In the genomic region with DNA sequence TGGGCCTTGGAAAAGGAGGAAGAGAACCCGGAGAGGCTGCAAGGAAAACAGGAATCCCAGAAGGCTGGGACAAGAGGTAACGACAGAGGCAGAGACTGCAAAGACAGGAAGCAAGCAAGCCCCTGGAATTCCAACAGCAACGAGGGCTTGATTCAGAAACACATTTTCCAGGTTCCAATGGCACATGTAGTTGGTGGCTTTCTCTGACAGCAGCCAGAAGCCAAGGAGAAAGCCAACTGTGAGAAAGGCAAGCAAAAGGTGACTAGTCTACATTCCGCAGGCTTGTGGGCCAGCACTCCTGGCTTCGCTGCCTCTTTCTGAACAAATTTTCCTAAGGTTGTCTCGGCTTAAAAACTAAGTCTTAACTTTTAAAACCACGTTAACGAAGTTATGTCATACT, we compare ENCODE assay signal across 8 mouse cellular contexts. TPM values are rescaled to one million over a fixed set of nuclear protein-coding genes. Genes with fewer than 3 reads are reported as not detected.
DNase-seq lines count a peak whose midpoint lies in the region; ATAC-seq and TF ChIP-seq lines count a peak whose summit lies in the region.

No protein-coding gene starts in this region.

- H3K27ac ChIP-seq in gastrocnemius, adult 2 months, result peak overlapping the region; percentile 86
- no peak overlapping the region for H3K27ac ChIP-seq in CH12.LX (ENCODE audit: insufficient read depth, low read depth)
- peak overlapping the region; percentile 55; the same call in 1 of the 2 replicates for H3K27ac ChIP-seq in embryonic facial prominence, embryonic 15.5 days (replicated peaks)
- peak overlapping the region; percentile 2; the same call in 1 of the 2 replicates for H3K27ac ChIP-seq in intestine, embryonic 14.5 days (ENCODE audit: low read depth)
- H3K27ac ChIP-seq in midbrain, embryonic 16.5 days (ENCODE audit: low read length), result no peak overlapping the region

- H3K9ac ChIP-seq in CH12.LX (ENCODE audit: insufficient read depth, low read depth), result peak overlapping the region; percentile 73
- peak overlapping the region; percentile 31 for H3K9ac ChIP-seq in embryonic facial prominence, embryonic 15.5 days
- peak overlapping the region; percentile 63 for H3K9ac ChIP-seq in intestine, embryonic 14.5 days (ENCODE audit: low read length)
- peak overlapping the region; percentile 59 for H3K9ac ChIP-seq in midbrain, embryonic 16.5 days (ENCODE audit: low read depth, low read length)

- H3K9me3 ChIP-seq in CH12.LX (replicated peaks; ENCODE audit: low read length), result no peaks in the 10 kb centered on the region
- no peaks in the 10 kb centered on the region for H3K9me3 ChIP-seq in embryonic facial prominence, embryonic 15.5 days (replicated peaks)
- no peaks in the 10 kb centered on the region for H3K9me3 ChIP-seq in intestine, embryonic 14.5 days (ENCODE audit: control insufficient read depth, low read length)
- no peaks in the 10 kb centered on the region for H3K9me3 ChIP-seq in midbrain, embryonic 16.5 days (replicated peaks; ENCODE audit: control insufficient read depth, low read length, poor library complexity, severe bottlenecking)

- TF ChIP-seq CTCF in gastrocnemius, adult 2 months (IDR thresholded peaks at IDR 0.05), result no peak
- no peak for TF ChIP-seq CTCF in CH12.LX (conservative IDR thresholded peaks at IDR 0.05 in 1 of 2, IDR thresholded peaks at IDR 0.05 in 1 of 2; ENCODE audit: low read depth in 2 of 2, low read length in 2 of 2)

- in situ Hi-C loops in CH12.LX (cut with MboI; ENCODE audit: low pct_ligation_motif_present, low pct_unique_long_range_greater_than_20kb, low sequenced_read_pairs), result no loop called here

- no peaks in the 10 kb centered on the region for H3K27me3 ChIP-seq in CH12.LX (replicated peaks)
- H3K27me3 ChIP-seq in embryonic facial prominence, embryonic 15.5 days, result no peaks in the 10 kb centered on the region
- no peaks in the 10 kb centered on the region for H3K27me3 ChIP-seq in intestine, embryonic 14.5 days (replicated peaks; ENCODE audit: control insufficient read depth, insufficient read depth, low read length)
- no peaks in the 10 kb centered on the region for H3K27me3 ChIP-seq in midbrain, embryonic 16.5 days (ENCODE audit: control insufficient read depth, insufficient read depth, low read depth, low read length)

- peak overlapping the region; percentile 74 for H3K4me2 ChIP-seq in CH12.LX (ENCODE audit: insufficient read depth, low read depth, poor library complexity, severe bottlenecking)
- peak overlapping the region; percentile 59 for H3K4me2 ChIP-seq in embryonic facial prominence, embryonic 15.5 days (replicated peaks)
- H3K4me2 ChIP-seq in intestine, embryonic 14.5 days (ENCODE audit: low read length), result peak overlapping the region; percentile 94
- peak overlapping the region; percentile 68 for H3K4me2 ChIP-seq in midbrain, embryonic 16.5 days (ENCODE audit: low read length)

- peaks cover 0 to 37% of the 10 kb centered on the region in 2 experiments; a peak in 2 of 4 replicates for H3K4me1 ChIP-seq in CH12.LX (ENCODE audit: control insufficient read depth in 1 of 2, insufficient read depth in 2 of 2)
- H3K4me1 ChIP-seq in embryonic facial prominence, embryonic 15.5 days, result peaks cover 10% of the 10 kb centered on the region
- H3K4me1 ChIP-seq in intestine, embryonic 14.5 days (replicated peaks; ENCODE audit: control insufficient read depth, insufficient read depth, low read length), result peaks cover 6% of the 10 kb centered on the region; the same call in 1 of the 2 replicates
- H3K4me1 ChIP-seq in midbrain, embryonic 16.5 days (ENCODE audit: control insufficient read depth, insufficient read depth, low read length), result peaks cover 14% of the 10 kb centered on the region

- dilution Hi-C loops in CH12.LX (cut with MboI; ENCODE audit: extremely low pct_ligation_motif_present, extremely low pct_unique_long_range_greater_than_20kb, low sequenced_read_pairs), result no loop called here

- TF ChIP-seq POLR2A in CH12.LX (IDR thresholded peaks at IDR 0.05; ENCODE audit: low read depth, low read length), result no peak

- intact Hi-C loops in gastrocnemius, adult 2 months (cut with DNase I), result loop anchor here (10.0 kb wide), 1 partner anchor 146 kb away; a partner anchor contains a TSS
- intact Hi-C loops in gastrocnemius, postnatal 14 days (cut with DNase I; ENCODE audit: low total_unique reads), result no loop called here

- ATAC-seq in embryonic facial prominence, embryonic 15.5 days (ENCODE audit: insufficient number of reproducible peaks, low FRiP score, low TSS enrichment, low read depth), result no peak
- no peak for ATAC-seq in intestine, embryonic 14.5 days (replicated peaks; ENCODE audit: low FRiP score, low TSS enrichment, low read depth)
- no peak for ATAC-seq in midbrain, embryonic 16.5 days

- no peak for TF ChIP-seq EP300 in CH12.LX (IDR thresholded peaks at IDR 0.05; ENCODE audit: low read length)

- no peak for TF ChIP-seq RAD21 in CH12.LX (IDR thresholded peaks at IDR 0.05; ENCODE audit: low read depth, low read length)

- DNase-seq in gastrocnemius, adult 2 months, result no peak
- no peak for DNase-seq in gastrocnemius, postnatal 14 days
- no peak for DNase-seq in CH12.LX (ENCODE audit: extremely low read depth)
- DNase-seq in intestine, embryonic 14.5 days (ENCODE audit: low spot score), result peak; percentile 58
- no peak for DNase-seq in gastrocnemius, postnatal 10 days
- no peak for DNase-seq in layer of hippocampus, postnatal 25 days (ENCODE audit: extremely low spot score in 1 of 2, low spot score in 1 of 2)

- 8% methylated on average over 8 of the region's 8 CpGs for WGBS in embryonic facial prominence, embryonic 15.5 days
- 8% methylated on average over 8 of the region's 8 CpGs for WGBS in intestine, embryonic 14.5 days
- 6% methylated on average over 8 of the region's 8 CpGs for WGBS in midbrain, embryonic 16.5 days

- peaks cover 8% of the 10 kb centered on the region for H3K79me2 ChIP-seq in CH12.LX (replicated peaks; ENCODE audit: control insufficient read depth, extremely low read depth, insufficient read depth, poor library complexity, severe bottlenecking)

- H3K36me3 ChIP-seq in CH12.LX (replicated peaks in 1 of 2; ENCODE audit: control insufficient read depth in 1 of 2, insufficient read depth in 1 of 2, low read length in 1 of 2), result peaks cover 5 to 49% of the 10 kb centered on the region in 2 experiments
- H3K36me3 ChIP-seq in embryonic facial prominence, embryonic 15.5 days, result peaks cover 11% of the 10 kb centered on the region
- peaks cover 14% of the 10 kb centered on the region for H3K36me3 ChIP-seq in intestine, embryonic 14.5 days (ENCODE audit: control insufficient read depth, insufficient read depth, low read length)
- H3K36me3 ChIP-seq in midbrain, embryonic 16.5 days (ENCODE audit: control insufficient read depth, insufficient read depth, low read length), result no peaks in the 10 kb centered on the region

- H3K4me3 ChIP-seq in gastrocnemius, adult 2 months, result peak overlapping the region; percentile 78
- H3K4me3 ChIP-seq in CH12.LX (replicated peaks in 1 of 3; ENCODE audit: low read depth in 2 of 3, low read length in 2 of 3, poor library complexity in 1 of 3), result peak overlapping the region; percentile 61 to 95 (median 70)
- peak overlapping the region; percentile 56 for H3K4me3 ChIP-seq in embryonic facial prominence, embryonic 15.5 days (replicated peaks)
- peak overlapping the region; percentile 68 for H3K4me3 ChIP-seq in intestine, embryonic 14.5 days (ENCODE audit: low read depth, low read length)
- peak overlapping the region; percentile 50 for H3K4me3 ChIP-seq in midbrain, embryonic 16.5 days (ENCODE audit: low read depth, low read length)

TF ChIP-seq in CH12.LX, 34 proteins besides CTCF, POLR2A, EP300 and RAD21:
- TF ChIP-seq ZKSCAN1 (IDR thresholded peaks at IDR 0.05; ENCODE audit: borderline replicate concordance, low read depth, low read length) (no peak), NRF1 (IDR thresholded peaks at IDR 0.05; ENCODE audit: low read depth, low read length) (no peak), NELFE (IDR thresholded peaks at IDR 0.05; ENCODE audit: low read depth, low read length) (no peak), JUND (conservative IDR thresholded peaks at IDR 0.05; ENCODE audit: low read depth, low read length) (no peak), POLR2AphosphoS2 (IDR thresholded peaks at IDR 0.05; ENCODE audit: low read depth, low read length) (no peak), CHD2 (IDR thresholded peaks at IDR 0.05; ENCODE audit: low read length) (no peak), TBP (conservative IDR thresholded peaks at IDR 0.05; ENCODE audit: low read depth, low read length) (no peak), MXI1 (IDR thresholded peaks at IDR 0.05; ENCODE audit: low read depth, low read length) (no peak)
TF ChIP-seq in CH12.LX: peak in this region for 0.

RNA-seq across cellular contexts. Expression of a gene that starts 25.5 kb away (rescaled TPM):
- total RNA-seq in gastrocnemius, adult 2 months (2021), result 1 to 10 TPM; 7.2 to 8.3 TPM
- total RNA-seq in gastrocnemius, postnatal 14 days (2021), result 1 to 10 TPM; 7.0 to 10.0 TPM
- total RNA-seq in CH12.LX (2012; rRNA removed) (0.04 TPM in 2 replicates), CH12.LX (2014; rRNA removed) (not detected in 2 replicates)
- not detected in 2 replicates for polyA plus RNA-seq in CH12.LX (2012; ENCODE audit: insufficient read length, low read depth)
- 4.5 and 5.5 TPM in 2 replicates for polyA plus RNA-seq in embryonic facial prominence, embryonic 15.5 days (2015; fragmentation: Nextera tagmentation; extraction: Ambion mirVana)
- polyA plus RNA-seq in intestine, embryonic 14.5 days (2014; fragmentation: Nextera tagmentation; extraction: Ambion mirVana), result 1.2 and 2.4 TPM in 2 replicates
- 0.22 and 0.51 TPM in 2 replicates for polyA plus RNA-seq in midbrain, embryonic 16.5 days (2015; fragmentation: Nextera tagmentation; extraction: Ambion mirVana)
- total RNA-seq in gastrocnemius, postnatal 10 days (2021), result 1 to 10 TPM; 7.6 to 9.7 TPM
- 10 to 100 TPM in 1 of 2 experiments, 1 to 10 TPM in 1; 7.8 to 10.0 TPM for total RNA-seq in layer of hippocampus, postnatal 25 days (2021)

Comparison
In these comparisons a context has a peak if more than half of its experiments do, and no peak if none do; other contexts are left out.
1. H3K27ac ChIP-seq: peak in gastrocnemius, adult 2 months (single experiment), embryonic facial prominence, embryonic 15.5 days (single experiment) and intestine, embryonic 14.5 days (single experiment); none in CH12.LX (single experiment) and midbrain, embryonic 16.5 days (single experiment).
2. RNA of a gene that starts 25.5 kb away (total RNA-seq): 7.8 to 10.0 TPM in layer of hippocampus, postnatal 25 days, 7.0 to 10.0 TPM in gastrocnemius, postnatal 14 days, 7.6 to 9.7 TPM in gastrocnemius, postnatal 10 days and 7.2 to 8.3 TPM in gastrocnemius, adult 2 months; 0.04 TPM in CH12.LX; every median in the first group is over 4 times any median in the second.
3. Peak in every context shown above with its lines, with median percentiles within 50 percentile points of each other: H3K4me3 ChIP-seq, H3K4me2 ChIP-seq and H3K9ac ChIP-seq.